Mouse (Mus musculus) lung, adult 2 months (tissue): Measurements from ENCODE around the gene Gnpat.

Source experiments
- CTCF ChIP-seq: fragments of 200-500 bp; IDR thresholded peaks from 2 replicates; pipeline ENCODE4 v1.5.1; 2011; ENCODE audit warnings: mild to moderate bottlenecking, low read length, control low read depth; ENCODE audit not compliant: insufficient read depth
- POLR2A ChIP-seq: fragments of 200-500 bp; IDR thresholded peaks from 2 replicates; pipeline ENCODE4 v1.6.1; 2011; ENCODE audit warnings: low read depth, mild to moderate bottlenecking, control low read depth, low read length, borderline replicate concordance; ENCODE audit errors: extremely low read depth

- TF ChIP-seq CTCF (no peak), POLR2A (no peak)
Observed at GRCm38 (mm10) chr8:124936699-124937098, 73.9 kb downstream of the Gnpat start.
